Mouse (Mus musculus) lung, postnatal 36 days (tissue): ENCODE measurements at regions not wholly inside any gene's neighbourhood (a gene's known extent, or its start where the extent isn't known, plus 50 kb on each side); places are given as distances from the start of the nearest gene placed in this dataset.
A peak's percentile ranks its signal among the peaks of the same experiment; 100 is the strongest.

ENCODE experiments used
- DNase-seq: peaks from one replicate; pipeline ENCODE4 v3.0.0; 2022; ENCODE audit warnings: mixed read lengths

DNA sequence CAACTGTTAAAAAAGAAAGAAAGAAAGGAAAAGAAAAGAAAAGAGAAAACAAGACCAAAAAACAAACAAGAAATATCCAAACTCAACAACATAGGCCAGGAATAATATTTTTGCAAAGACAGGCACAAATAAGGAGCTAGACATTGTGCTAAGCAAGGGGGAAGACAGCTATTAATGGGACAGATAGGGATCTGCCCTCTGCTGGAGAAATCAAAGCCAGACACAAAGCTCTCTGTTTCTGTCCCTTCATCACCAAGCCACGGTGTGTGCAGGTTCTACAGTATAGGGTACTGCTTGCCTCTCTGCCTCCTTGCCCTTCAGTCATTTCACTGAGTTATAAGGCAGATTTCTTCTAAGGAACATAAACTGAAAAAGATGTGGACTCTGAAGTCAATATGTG lies 57.8 kb upstream of the Chchd3 start:
- no peak for DNase-seq

DNA sequence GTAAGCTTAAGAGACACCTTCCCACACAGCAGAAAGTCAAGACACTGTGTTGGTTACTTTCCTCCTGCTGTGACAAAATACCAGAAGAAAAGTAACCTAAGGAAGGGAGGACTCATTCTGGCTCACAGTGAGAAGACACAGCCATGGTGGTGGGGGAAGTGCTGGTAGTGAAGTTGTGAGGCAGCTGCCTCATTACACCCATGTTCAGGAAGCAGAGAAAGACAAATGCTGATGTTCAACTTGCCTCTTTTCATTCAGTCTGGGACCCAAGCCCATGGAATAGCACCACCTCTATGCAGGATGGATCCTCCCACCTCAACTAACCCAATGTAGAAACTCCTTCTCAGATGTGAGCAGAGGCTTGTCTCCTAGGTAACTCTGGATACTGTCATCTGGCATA lies 60.5 kb upstream of the Chchd3 start:
- no peak for DNase-seq

DNA sequence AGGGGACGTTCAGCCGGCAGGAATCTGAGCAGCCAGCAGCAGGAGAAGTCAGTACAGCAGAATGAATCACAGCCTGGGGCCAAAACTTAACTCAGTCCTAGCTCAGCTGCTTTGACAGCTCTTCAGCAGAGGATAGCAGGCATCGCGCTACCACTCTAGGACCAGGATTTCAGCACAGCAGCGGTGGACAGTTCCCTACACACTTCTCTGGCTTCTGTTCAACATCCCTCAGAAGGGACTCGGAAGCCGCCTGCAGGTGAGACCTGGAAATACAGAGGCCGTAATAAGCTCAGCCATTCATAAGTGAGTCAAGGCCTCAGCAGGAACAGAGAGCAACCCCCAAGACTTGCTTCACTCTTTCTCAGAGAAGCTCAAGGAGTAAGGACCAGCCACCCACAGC lies 66.5 kb upstream of the Chchd3 start:
- peak; percentile 80 for DNase-seq

DNA sequence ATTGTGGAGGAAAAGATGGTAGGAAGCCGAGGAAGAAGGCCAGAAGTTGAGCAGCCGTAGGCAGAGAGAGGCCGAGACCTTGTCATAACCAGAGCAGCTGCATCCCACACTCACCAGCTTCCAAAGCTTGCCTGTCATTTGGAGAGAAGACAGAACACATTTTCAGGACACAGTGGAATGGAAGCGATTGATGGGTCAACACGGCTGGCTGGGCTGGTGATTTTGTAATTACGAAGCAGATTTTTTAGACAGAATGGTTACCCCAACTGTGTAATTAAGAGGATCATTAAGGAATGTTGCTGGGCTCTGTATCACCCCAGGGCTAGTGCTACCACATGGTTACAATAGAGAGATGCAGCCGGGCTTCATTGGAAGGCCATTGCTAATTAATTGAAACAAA lies 76.8 kb upstream of the Chchd3 start:
- DNase-seq, result no peak

DNA sequence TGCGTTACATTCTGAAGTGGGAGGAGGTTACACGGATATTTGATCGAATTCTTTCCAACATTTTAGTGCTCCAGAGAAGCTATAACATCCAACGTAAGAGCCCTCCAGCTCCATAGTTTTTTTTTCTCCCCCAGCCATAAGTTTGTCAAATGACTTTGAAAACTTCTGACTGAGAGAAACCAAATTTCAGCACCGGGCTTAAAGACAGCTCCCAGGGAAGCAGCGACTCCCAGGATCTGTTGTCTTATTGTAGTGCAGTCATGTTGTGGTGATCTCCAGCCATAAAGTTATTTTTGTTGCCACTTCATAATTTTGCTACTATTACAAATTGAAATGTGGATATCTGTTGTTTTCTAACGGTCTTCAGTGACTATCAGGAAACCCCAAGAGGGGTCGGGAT lies 77.8 kb upstream of the Chchd3 start:
- no peak for DNase-seq

DNA sequence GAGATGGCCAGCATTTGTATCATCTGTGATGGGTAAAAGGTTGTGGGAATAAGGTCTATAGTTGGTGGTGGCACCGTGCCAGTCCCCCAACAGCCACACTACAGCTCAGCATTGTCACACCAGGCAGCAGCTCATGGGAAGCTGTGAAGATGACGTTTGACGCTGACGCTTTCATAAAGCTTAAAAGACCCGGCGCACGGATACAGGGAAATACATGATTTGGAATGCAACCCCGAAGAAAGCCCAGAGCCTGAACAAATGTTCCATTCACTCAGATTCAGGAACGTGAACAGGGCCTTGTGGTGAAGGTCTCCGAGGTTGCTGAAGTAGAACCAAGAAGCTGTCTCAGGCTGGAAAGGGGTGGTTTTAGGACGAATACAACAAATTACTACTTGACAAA lies 82.4 kb upstream of the Exoc4 start:
- DNase-seq, result no peak

DNA sequence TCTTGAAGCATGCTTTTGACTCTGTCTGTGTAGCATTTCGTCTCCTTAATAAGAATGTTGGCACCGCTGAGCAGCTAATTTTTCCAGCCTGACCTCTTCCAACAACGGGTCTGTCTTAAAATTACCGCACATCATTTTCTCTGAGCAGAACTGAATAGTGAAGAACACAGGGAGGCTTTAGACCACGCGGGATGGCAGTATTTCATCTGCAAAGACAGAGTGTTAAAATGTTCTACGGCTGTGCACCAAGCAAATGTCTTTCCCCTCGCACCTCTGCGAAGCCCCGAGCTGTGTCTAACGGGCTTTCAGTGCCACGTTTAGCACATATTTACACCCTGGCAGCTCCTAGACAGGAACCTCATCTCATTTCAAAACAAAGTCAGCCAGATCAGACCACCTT lies 75.3 kb upstream of the Exoc4 start:
- no peak for DNase-seq

DNA sequence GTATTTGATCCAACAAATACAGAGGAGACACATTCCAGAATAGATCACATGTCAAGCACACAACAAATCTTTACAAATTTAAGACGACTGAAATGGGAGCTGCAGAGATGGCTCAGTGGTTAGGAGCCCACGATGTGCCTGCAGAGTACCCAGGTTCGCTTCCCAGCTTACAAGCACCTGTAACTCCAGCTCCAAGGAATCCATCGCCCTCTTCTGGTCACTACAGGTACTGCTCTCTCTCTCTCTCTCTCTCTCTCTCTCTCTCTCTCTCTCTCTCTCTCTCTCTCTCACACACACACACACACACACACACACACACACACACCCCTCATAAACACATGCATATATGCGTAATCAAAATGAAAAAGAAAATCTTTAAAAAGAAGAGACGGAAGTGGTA lies 74.3 kb upstream of the Exoc4 start:
- DNase-seq, result no peak

DNA sequence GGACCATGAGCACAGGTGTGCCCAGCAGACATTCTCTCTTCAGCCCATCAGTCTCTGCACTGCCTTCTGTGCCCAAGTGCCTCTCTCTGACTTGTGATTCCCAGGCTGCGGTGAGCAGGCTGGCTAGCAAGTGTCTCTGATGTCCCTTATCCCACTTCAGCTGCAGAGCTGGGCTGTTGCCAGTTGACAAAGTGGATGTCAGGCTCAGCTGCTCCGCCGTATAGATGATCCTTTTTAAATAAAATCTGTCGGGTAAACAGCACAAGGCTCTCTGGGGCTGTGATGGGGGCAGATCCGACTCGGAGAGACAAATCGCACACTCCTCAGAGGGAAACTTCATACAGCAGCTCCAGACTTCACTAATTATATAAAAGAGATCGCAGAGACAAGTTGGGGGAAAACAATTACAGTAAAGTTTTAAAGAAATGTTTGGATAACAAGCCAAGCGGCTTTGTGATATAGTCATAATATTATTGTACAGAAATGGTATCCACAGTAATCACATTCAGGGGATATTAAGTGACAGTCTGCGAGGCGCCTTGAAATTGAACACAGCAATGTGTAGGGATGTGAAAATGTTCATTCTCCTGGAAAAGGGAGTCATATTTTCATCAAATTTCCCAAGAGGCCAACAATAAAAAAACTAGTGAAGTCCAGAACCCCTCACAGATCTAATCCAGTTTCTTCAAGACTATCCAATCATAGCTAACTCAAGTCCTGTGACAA lies 59.2 kb upstream of the Exoc4 start:
- DNase-seq, result no peak

DNA sequence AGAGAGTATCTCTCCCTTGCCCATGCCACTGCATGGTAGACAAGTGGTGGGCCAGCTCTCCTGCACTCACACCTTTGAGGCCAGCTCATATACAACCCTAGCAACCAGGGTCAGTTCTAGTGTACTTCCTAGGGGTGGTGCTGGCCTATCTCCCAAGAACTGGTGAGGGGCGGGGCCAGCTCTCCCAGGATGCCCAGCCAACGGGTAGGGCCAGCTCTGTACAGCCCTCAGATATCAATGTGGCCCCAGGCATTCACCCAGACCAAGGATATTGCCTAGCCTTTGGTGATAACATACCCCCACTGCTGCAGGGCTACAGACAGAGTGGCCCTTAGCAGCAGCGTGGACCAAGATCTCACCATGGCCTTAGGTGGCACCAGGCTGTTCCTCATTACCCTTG lies 55.1 kb upstream of the Exoc4 start:
- DNase-seq, result no peak
